Mouse (Mus musculus) forebrain, embryonic 14.5 days (tissue): ENCODE measurements around the gene Tex12. TPM values are rescaled to one million over a fixed set of nuclear protein-coding genes. Genes with fewer than 3 reads are reported as not detected.

Source experiments
- ATAC-seq: fragments of 200-750 bp; cut with Nextera tagmentation; 2 replicates; pipeline ENCODE4 v1.8.0; 2017; ENCODE audit warnings: mild to moderate bottlenecking, moderate library complexity
- DNase-seq: peaks from one replicate; pipeline ENCODE4 v3.0.0-alpha.2; 2015; ENCODE audit warnings: low spot score
- H3K27ac ChIP-seq: fragments of 300-500 bp; sonication (generic); 2 replicates; pipeline ENCODE4 v1.5.1; 2014; ENCODE audit warnings: low read depth, mild to moderate bottlenecking, control low read depth, low read length, moderate library complexity
- H3K27me3 ChIP-seq: fragments of 300-500 bp; sonication (generic); replicated peaks from 2 replicates; pipeline ENCODE4 v1.6.1; 2014; ENCODE audit warnings: low read length, control low read depth, mixed read lengths; ENCODE audit not compliant: control insufficient read depth, insufficient read depth
- H3K36me3 ChIP-seq: fragments of 300-500 bp; sonication (generic); 2 replicates; pipeline ENCODE4 v1.6.1; 2014; ENCODE audit warnings: low read length, control low read depth; ENCODE audit not compliant: control insufficient read depth, insufficient read depth
- H3K4me1 ChIP-seq: fragments of 300-500 bp; sonication (generic); 2 replicates; pipeline ENCODE4 v1.6.1; 2014; ENCODE audit warnings: antibody characterized with exemption, low read length, control low read depth; ENCODE audit not compliant: control insufficient read depth, insufficient read depth
- H3K4me2 ChIP-seq: fragments of 300-500 bp; sonication (generic); 2 replicates; pipeline ENCODE4 v1.6.1; 2014; ENCODE audit warnings: mild to moderate bottlenecking, control low read depth, low read length
- H3K4me3 ChIP-seq: fragments of 300-500 bp; sonication (generic); 2 replicates; pipeline ENCODE4 v1.5.1; 2014; ENCODE audit warnings: low read depth, low read length, control low read depth
- H3K9ac ChIP-seq: fragments of 300-500 bp; sonication (generic); 2 replicates; pipeline ENCODE4 v1.6.1; 2014; ENCODE audit warnings: mild to moderate bottlenecking, low read length, control low read depth, moderate library complexity
- H3K9me3 ChIP-seq: fragments of 300-500 bp; sonication (generic); replicated peaks from 2 replicates; pipeline ENCODE4 v1.6.1; 2016; ENCODE audit warnings: low read length, control low read depth, mixed read lengths; ENCODE audit not compliant: control insufficient read depth
- WGBS: fragments of 180-500 bp; shearing (Covaris S2); extraction: QIAGEN DNeasy Blood & Tissue Kit; methylation state at CpG from one replicate; pipeline ENCODE4 v1.1.7; 2014; 5-methylcytosine and 5-hydroxymethylcytosine counted together
- polyA plus RNA-seq: library from polyadenylated mRNA; unstranded; fragments of >200 nt; fragmentation: Nextera tagmentation; extraction: Ambion mirVana; gene quantifications from 2 replicates; pipeline ENCODE4 v1.2.1, GENCODE M21; 2014

Tex12 gene
- polyA plus RNA-seq, 1 experiment from 2014 or later: not detected

DNA sequence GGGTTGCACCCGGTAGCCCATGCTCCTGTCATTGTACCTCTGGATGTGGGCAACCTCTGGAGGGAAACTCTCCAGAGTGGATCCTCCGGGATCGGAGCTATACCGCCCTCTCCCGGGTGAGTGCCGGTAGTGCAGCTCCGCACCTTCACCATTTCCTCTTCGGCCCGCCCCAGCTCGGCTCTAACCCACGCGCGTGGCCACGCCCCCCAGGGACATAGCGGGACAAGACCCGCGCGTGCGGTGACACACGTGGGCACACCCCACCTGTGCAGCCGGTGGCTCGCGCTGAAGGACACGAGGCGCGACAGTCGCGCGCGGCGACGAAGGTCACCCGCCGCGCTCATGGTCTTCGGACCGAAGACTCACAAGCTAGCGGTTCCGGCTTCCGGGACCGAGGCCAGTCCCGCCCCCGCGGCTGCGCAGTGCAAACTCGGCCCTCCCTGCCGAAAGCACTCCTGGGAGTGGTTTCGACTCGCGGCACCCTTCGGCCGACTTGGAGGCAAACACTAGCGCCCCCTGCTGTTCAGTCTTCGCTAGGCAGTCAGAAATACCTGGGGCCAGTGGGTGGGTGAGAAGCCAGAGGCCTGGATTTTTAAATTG lies 32.7 kb downstream of the Tex12 start, which contains the start of gene Pts:
Pts (minus strand) TSS at position 432 of the 600 bp plus-strand sequence.
- under 1% methylated on average over 54 of the region's 54 CpGs for WGBS
- DNase-seq: peak; percentile 99
- peak within 1 kb of the TSS; percentile 74 for H3K9ac ChIP-seq
- peak within 1 kb of the TSS; percentile 73 for H3K4me3 ChIP-seq
- H3K36me3 ChIP-seq: no peaks in the 10 kb centered on the region
- H3K4me1 ChIP-seq: peaks cover 4% of the 10 kb centered on the region
- H3K4me2 ChIP-seq: peak within 1 kb of the TSS; percentile 53
- peak within 1 kb of the TSS; percentile 44; the same call in 1 of the 2 replicates for H3K27ac ChIP-seq
- H3K9me3 ChIP-seq: no peaks in the 10 kb centered on the region
- ATAC-seq: peak; percentile 99
- no peaks in the 10 kb centered on the region for H3K27me3 ChIP-seq

DNA sequence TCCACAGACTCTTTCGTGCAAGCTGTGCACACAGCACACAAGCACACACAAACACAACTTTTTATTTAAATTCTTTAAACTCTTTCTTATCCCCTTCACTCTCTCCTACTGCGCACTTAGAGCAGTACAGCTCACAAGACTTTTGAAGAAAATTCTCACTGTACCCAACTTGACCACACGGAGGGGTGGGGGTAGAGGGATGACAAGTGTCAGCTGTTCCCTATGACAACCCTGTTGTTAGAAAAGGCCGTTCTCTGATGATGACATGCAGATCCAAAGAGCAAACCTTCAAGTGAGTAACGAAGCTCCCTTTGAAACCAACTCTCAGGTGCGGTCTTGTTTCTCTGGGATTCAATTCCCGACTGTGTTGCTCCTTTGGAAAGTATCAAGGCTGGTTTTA lies 33.3 kb downstream of the Tex12 start:
- Histone ChIP-seq H3K4me2 (peak overlapping the region; percentile 53), H3K27me3 (no peaks in the 10 kb centered on the region), H3K4me1 (peaks cover 4% of the 10 kb centered on the region), H3K9me3 (no peaks in the 10 kb centered on the region), H3K36me3 (no peaks in the 10 kb centered on the region), H3K9ac (peak overlapping the region; percentile 74; the same call in 1 of the 2 replicates), H3K27ac (no peak overlapping the region), H3K4me3 (peak overlapping the region; percentile 73)
- ATAC-seq (peak; percentile 19; the same call in 1 of the 2 replicates), DNase-seq (no peak)
- WGBS: 44% methylated on average over 7 of the region's 7 CpGs

- Histone ChIP-seq H3K4me1 (peaks cover 4% of the 10 kb centered on the region), H3K4me2 (no peak overlapping the region), H3K9ac (no peak overlapping the region), H3K27ac (no peak overlapping the region), H3K36me3 (no peaks in the 10 kb centered on the region; the same call in 1 of the 2 replicates), H3K27me3 (no peaks in the 10 kb centered on the region), H3K9me3 (no peaks in the 10 kb centered on the region), H3K4me3 (no peak overlapping the region)
- 85% methylated on average over 5 of the region's 5 CpGs for WGBS
- no peak for ATAC-seq
- no peak for DNase-seq
Measured at GRCm38 (mm10) chr9:50525585-50525984, 35.5 kb downstream of the Tex12 start.

GRCm38 (mm10) chr9:50524936-50525335 lies 36.2 kb downstream of the Tex12 start:
- 95% methylated on average over 5 of the region's 5 CpGs for WGBS
- no peaks in the 10 kb centered on the region; the same call in 1 of the 2 replicates for H3K36me3 ChIP-seq
- no peaks in the 10 kb centered on the region for H3K27me3 ChIP-seq
- DNase-seq (no peak), ATAC-seq (no peak)
- no peaks in the 10 kb centered on the region for H3K9me3 ChIP-seq
- no peak overlapping the region for H3K27ac ChIP-seq
- H3K4me2 ChIP-seq: no peak overlapping the region
- H3K9ac ChIP-seq: no peak overlapping the region
- H3K4me1 ChIP-seq: peaks cover 4% of the 10 kb centered on the region
- H3K4me3 ChIP-seq: no peak overlapping the region

DNA sequence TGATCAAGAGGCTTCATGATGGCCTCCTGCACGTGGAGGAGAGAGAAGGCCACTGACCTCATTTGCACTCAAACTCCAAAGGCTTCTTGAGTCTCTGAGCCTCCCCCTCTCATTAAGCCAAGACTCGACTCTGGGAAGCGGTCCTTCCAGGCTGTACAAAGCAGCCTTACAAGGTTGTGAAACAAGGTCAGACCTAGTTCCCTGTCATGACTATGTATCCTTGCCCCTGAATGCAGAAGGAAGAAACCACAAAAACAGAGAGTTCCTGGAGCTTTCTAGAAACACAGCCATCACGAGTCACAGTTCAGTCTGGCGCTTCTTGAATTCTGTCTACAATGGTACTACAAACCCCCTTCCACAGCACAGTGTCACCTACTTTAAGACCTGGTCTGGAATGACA lies 38.6 kb downstream of the Tex12 start:
- no peak overlapping the region for H3K4me2 ChIP-seq
- no peak overlapping the region for H3K27ac ChIP-seq
- no peaks in the 10 kb centered on the region for H3K27me3 ChIP-seq
- ATAC-seq (no peak), DNase-seq (no peak)
- no peaks in the 10 kb centered on the region for H3K9me3 ChIP-seq
- no peaks in the 10 kb centered on the region for H3K4me1 ChIP-seq
- H3K9ac ChIP-seq: no peak overlapping the region
- no peak overlapping the region for H3K4me3 ChIP-seq
- no peaks in the 10 kb centered on the region; the same call in 1 of the 2 replicates for H3K36me3 ChIP-seq
- WGBS: 86% methylated on average over 5 of the region's 5 CpGs

- ATAC-seq: no peak
- Histone ChIP-seq H3K36me3 (no peaks in the 10 kb centered on the region; the same call in 1 of the 2 replicates), H3K4me1 (no peaks in the 10 kb centered on the region), H3K9ac (no peak overlapping the region), H3K4me2 (no peak overlapping the region), H3K9me3 (no peaks in the 10 kb centered on the region), H3K27ac (no peak overlapping the region), H3K4me3 (no peak overlapping the region), H3K27me3 (no peaks in the 10 kb centered on the region)
- DNase-seq: no peak
- WGBS: 61% methylated on average over 2 of the region's 2 CpGs
Measured at GRCm38 (mm10) chr9:50521562-50521961, 39.6 kb downstream of the Tex12 start.

- H3K36me3 ChIP-seq: no peaks in the 10 kb centered on the region; the same call in 1 of the 2 replicates
- no peak overlapping the region for H3K4me3 ChIP-seq
- no peak overlapping the region for H3K4me2 ChIP-seq
- no peaks in the 10 kb centered on the region for H3K27me3 ChIP-seq
- no peak overlapping the region for H3K9ac ChIP-seq
- no peak for ATAC-seq
- no peak overlapping the region for H3K27ac ChIP-seq
- H3K4me1 ChIP-seq: no peaks in the 10 kb centered on the region
- no peaks in the 10 kb centered on the region for H3K9me3 ChIP-seq
- WGBS: 93% methylated on average over 6 of the region's 6 CpGs
- no peak for DNase-seq
Measured at GRCm38 (mm10) chr9:50520748-50521147, 40.4 kb downstream of the Tex12 start.

- no peaks in the 10 kb centered on the region; the same call in 1 of the 2 replicates for H3K36me3 ChIP-seq
- 9% methylated on average over 2 of the region's 2 CpGs for WGBS
- no peak overlapping the region for H3K4me3 ChIP-seq
- ATAC-seq (no peak), DNase-seq (no peak)
- no peaks in the 10 kb centered on the region for H3K27me3 ChIP-seq
- no peak overlapping the region for H3K9ac ChIP-seq
- no peaks in the 10 kb centered on the region for H3K4me1 ChIP-seq
- H3K9me3 ChIP-seq: no peaks in the 10 kb centered on the region
- no peak overlapping the region for H3K4me2 ChIP-seq
- H3K27ac ChIP-seq: no peak overlapping the region
Measured at GRCm38 (mm10) chr9:50518781-50519180, 42.3 kb downstream of the Tex12 start.

- no peak overlapping the region for H3K4me3 ChIP-seq
- H3K27ac ChIP-seq: no peak overlapping the region
- H3K27me3 ChIP-seq: no peaks in the 10 kb centered on the region
- H3K4me2 ChIP-seq: no peak overlapping the region
- H3K4me1 ChIP-seq: no peaks in the 10 kb centered on the region
- WGBS: 93% methylated on average over 5 of the region's 5 CpGs
- no peak overlapping the region for H3K9ac ChIP-seq
- no peak for DNase-seq
- H3K9me3 ChIP-seq: no peaks in the 10 kb centered on the region
- H3K36me3 ChIP-seq: no peaks in the 10 kb centered on the region
- no peak for ATAC-seq
Measured at GRCm38 (mm10) chr9:50515462-50515861, 45.7 kb downstream of the Tex12 start.
